Mouse (Mus musculus) forebrain, embryonic 16.5 days (tissue): ENCODE measurements at regions not wholly inside any gene's neighbourhood (a gene's known extent, or its start where the extent isn't known, plus 50 kb on each side); places are given as distances from the start of the nearest gene placed in this dataset.

ENCODE experiments used
- ATAC-seq: fragments of 200-750 bp; cut with Nextera tagmentation; 2 replicates; pipeline ENCODE4 v1.8.0; 2017; ENCODE audit warnings: mild to moderate bottlenecking, moderate library complexity
- H3K27ac ChIP-seq: fragments of 300-500 bp; sonication (generic); 2 replicates; pipeline ENCODE4 v1.5.1; 2014; ENCODE audit warnings: low read length, control low read depth
- H3K27me3 ChIP-seq: fragments of 300-500 bp; sonication (generic); replicated peaks from 2 replicates; pipeline ENCODE4 v1.6.1; 2014; ENCODE audit warnings: low read length; ENCODE audit not compliant: control insufficient read depth, insufficient read depth
- H3K36me3 ChIP-seq: fragments of 300-500 bp; sonication (generic); 2 replicates; pipeline ENCODE4 v1.6.1; 2014; ENCODE audit not compliant: control insufficient read depth, insufficient read depth
- H3K4me1 ChIP-seq: fragments of 300-500 bp; sonication (generic); replicated peaks from 2 replicates; pipeline ENCODE4 v1.6.1; 2014; ENCODE audit warnings: low read length; ENCODE audit not compliant: control insufficient read depth, insufficient read depth
- H3K4me2 ChIP-seq: fragments of 300-500 bp; sonication (generic); 2 replicates; pipeline ENCODE4 v1.6.1; 2014; ENCODE audit warnings: mild to moderate bottlenecking, low read length, control low read depth
- H3K4me3 ChIP-seq: fragments of 300-500 bp; sonication (generic); replicated peaks from 2 replicates; pipeline ENCODE4 v1.5.1; 2014; ENCODE audit warnings: mild to moderate bottlenecking, low read length, control low read depth
- H3K9ac ChIP-seq: fragments of 300-500 bp; sonication (generic); replicated peaks from 2 replicates; pipeline ENCODE4 v1.6.1; 2014; ENCODE audit warnings: low read depth, low read length, control low read depth
- H3K9me3 ChIP-seq: fragments of 300-500 bp; sonication (generic); 2 replicates; pipeline ENCODE4 v1.6.1; 2016; ENCODE audit warnings: low read length; ENCODE audit not compliant: control insufficient read depth
- WGBS: fragments of 180-500 bp; shearing (Covaris S2); extraction: QIAGEN DNeasy Blood & Tissue Kit; methylation state at CpG from one replicate; pipeline ENCODE4 v1.1.7; 2014; 5-methylcytosine and 5-hydroxymethylcytosine counted together

GRCm38 (mm10) chr3:39443328-39443727 lies 556.6 kb downstream of the Fat4 start:
- no peak overlapping the region for H3K4me3 ChIP-seq
- peak; percentile 70 for ATAC-seq
- no peak overlapping the region for H3K27ac ChIP-seq
- H3K27me3 ChIP-seq = no peaks in the 10 kb centered on the region
- no peaks in the 10 kb centered on the region for H3K36me3 ChIP-seq
- 29% methylated on average over 10 of the region's 10 CpGs for WGBS
- H3K4me1 ChIP-seq = no peaks in the 10 kb centered on the region
- H3K9ac ChIP-seq = no peak overlapping the region
- no peaks in the 10 kb centered on the region for H3K9me3 ChIP-seq
- H3K4me2 ChIP-seq = no peak overlapping the region

GRCm38 (mm10) chr3:39455650-39456049 lies 568.9 kb downstream of the Fat4 start:
- no peak overlapping the region for H3K27ac ChIP-seq
- ATAC-seq = no peak
- peaks cover 9% of the 10 kb centered on the region for H3K4me1 ChIP-seq
- no peak overlapping the region for H3K9ac ChIP-seq
- no peak overlapping the region for H3K4me2 ChIP-seq
- no peaks in the 10 kb centered on the region for H3K27me3 ChIP-seq
- H3K4me3 ChIP-seq = no peak overlapping the region
- no peaks in the 10 kb centered on the region for H3K36me3 ChIP-seq
- H3K9me3 ChIP-seq = no peaks in the 10 kb centered on the region

GRCm38 (mm10) chr3:39460183-39460888 lies 573.6 kb downstream of the Fat4 start:
- Histone ChIP-seq H3K27me3 (no peaks in the 10 kb centered on the region), H3K4me1 (peaks cover 11% of the 10 kb centered on the region), H3K9ac (no peak overlapping the region), H3K36me3 (no peaks in the 10 kb centered on the region), H3K27ac (peak overlapping the region; percentile 54), H3K4me3 (no peak overlapping the region), H3K4me2 (peak overlapping the region; percentile 32), H3K9me3 (no peaks in the 10 kb centered on the region)
- 34% methylated on average over 14 of the region's 14 CpGs for WGBS
- peak; percentile 95 for ATAC-seq

- Histone ChIP-seq H3K36me3 (no peaks in the 10 kb centered on the region), H3K4me3 (no peak overlapping the region), H3K9ac (no peak overlapping the region), H3K9me3 (no peaks in the 10 kb centered on the region), H3K4me2 (no peak overlapping the region), H3K27me3 (no peaks in the 10 kb centered on the region), H3K4me1 (peaks cover 11% of the 10 kb centered on the region), H3K27ac (no peak overlapping the region)
- WGBS = 87% methylated on average over 4 of the region's 4 CpGs
- no peak for ATAC-seq
These were observed 574.8 kb downstream of the Fat4 start for GRCm38 (mm10) chr3:39461561-39461960.

GRCm38 (mm10) chr3:39465811-39466210 lies 579.1 kb downstream of the Fat4 start:
- 76% methylated on average over 3 of the region's 3 CpGs for WGBS
- ATAC-seq = no peak

GRCm38 (mm10) chr3:39489392-39489791 lies 602.7 kb downstream of the Fat4 start:
- Histone ChIP-seq H3K36me3 (no peaks in the 10 kb centered on the region), H3K4me1 (no peaks in the 10 kb centered on the region), H3K27me3 (no peaks in the 10 kb centered on the region), H3K9ac (no peak overlapping the region), H3K27ac (no peak overlapping the region), H3K9me3 (no peaks in the 10 kb centered on the region), H3K4me3 (no peak overlapping the region), H3K4me2 (no peak overlapping the region)
- WGBS = 80% methylated on average over 7 of the region's 7 CpGs
- ATAC-seq = no peak

More at GRCm38 (mm10) chr3:39465811-39466210, 579.1 kb downstream of the Fat4 start:
- no peak overlapping the region for H3K27ac ChIP-seq
- no peaks in the 10 kb centered on the region for H3K9me3 ChIP-seq
- H3K36me3 ChIP-seq = no peaks in the 10 kb centered on the region
- H3K27me3 ChIP-seq = no peaks in the 10 kb centered on the region
- H3K9ac ChIP-seq = no peak overlapping the region
- H3K4me2 ChIP-seq = no peak overlapping the region
- H3K4me3 ChIP-seq = no peak overlapping the region
- peaks cover under 1% of the 10 kb centered on the region for H3K4me1 ChIP-seq

GRCm38 (mm10) chr3:39494363-39494762 lies 607.6 kb downstream of the Fat4 start:
- H3K27ac ChIP-seq = no peak overlapping the region
- no peaks in the 10 kb centered on the region for H3K4me1 ChIP-seq
- no peaks in the 10 kb centered on the region for H3K36me3 ChIP-seq
- no peak overlapping the region for H3K9ac ChIP-seq
- H3K9me3 ChIP-seq = no peaks in the 10 kb centered on the region
- ATAC-seq = no peak
- no peak overlapping the region for H3K4me2 ChIP-seq
- 93% methylated on average over 3 of the region's 3 CpGs for WGBS
- no peak overlapping the region for H3K4me3 ChIP-seq
- H3K27me3 ChIP-seq = no peaks in the 10 kb centered on the region

GRCm38 (mm10) chr3:39528087-39528486 lies 641.3 kb downstream of the Fat4 start:
- Histone ChIP-seq H3K4me2 (no peak overlapping the region), H3K4me3 (no peak overlapping the region), H3K27me3 (no peaks in the 10 kb centered on the region), H3K4me1 (no peaks in the 10 kb centered on the region), H3K36me3 (no peaks in the 10 kb centered on the region), H3K9me3 (no peaks in the 10 kb centered on the region), H3K9ac (no peak overlapping the region), H3K27ac (no peak overlapping the region)
- WGBS = 92% methylated on average over 5 of the region's 5 CpGs
- ATAC-seq = no peak

- H3K9ac ChIP-seq = no peak overlapping the region
- H3K4me1 ChIP-seq = peaks cover 2% of the 10 kb centered on the region; the same call in 1 of the 2 replicates
- no peak overlapping the region for H3K4me3 ChIP-seq
- H3K27ac ChIP-seq = no peak overlapping the region
- ATAC-seq = no peak
- H3K36me3 ChIP-seq = no peaks in the 10 kb centered on the region
- H3K4me2 ChIP-seq = no peak overlapping the region
- no peaks in the 10 kb centered on the region for H3K9me3 ChIP-seq
- 54% methylated on average over 2 of the region's 2 CpGs for WGBS
- no peaks in the 10 kb centered on the region for H3K27me3 ChIP-seq
These were observed 650.8 kb downstream of the Fat4 start for GRCm38 (mm10) chr3:39537515-39537914.
